Mouse (Mus musculus) splenic B cell, adult 2 months (primary cell): ENCODE data around the gene Gm20388.

Source experiments
- DNase-seq: peaks from one replicate; pipeline ENCODE4 v3.0.0-alpha.2; 2011; ENCODE audit warnings: low read depth, low spot score
- H3K27me3 ChIP-seq: 2 replicates; pipeline ENCODE4 v1.6.1; 2012; ENCODE audit warnings: mild to moderate bottlenecking, low read length, moderate library complexity, mixed read lengths; ENCODE audit not compliant: control insufficient read depth, poor library complexity, insufficient read depth, severe bottlenecking
- H3K36me3 ChIP-seq: 2 replicates; pipeline ENCODE4 v1.6.1; 2012; ENCODE audit warnings: mild to moderate bottlenecking, low read length, moderate library complexity, mixed read lengths; ENCODE audit not compliant: control insufficient read depth, poor library complexity, insufficient read depth, severe bottlenecking

The Gm20388 gene

DNA sequence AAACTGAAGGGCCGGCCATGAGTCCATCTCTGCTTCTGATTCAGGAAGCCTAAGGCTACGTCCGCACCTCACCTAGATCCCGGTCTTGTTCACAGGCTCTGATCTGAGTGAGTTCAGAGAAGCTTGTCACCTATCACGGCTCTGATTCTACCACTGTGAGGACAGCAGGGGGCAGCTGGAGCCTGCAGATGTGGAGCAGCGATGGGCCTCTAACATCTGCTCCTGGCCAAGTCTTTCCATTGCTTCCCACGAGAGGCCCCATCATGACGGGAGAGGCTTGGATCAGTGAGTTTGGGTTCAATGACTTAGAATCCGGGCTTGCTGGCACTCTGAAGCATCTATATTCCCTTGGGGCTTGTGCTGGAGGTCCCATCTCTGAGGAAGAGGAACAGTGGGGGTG is 1963.4 kb downstream of the Gm20388 start:
- H3K27me3 ChIP-seq = no peaks in the 10 kb centered on the region
- DNase-seq = peak; percentile 35
- no peaks in the 10 kb centered on the region for H3K36me3 ChIP-seq

- Histone ChIP-seq H3K36me3 (no peaks in the 10 kb centered on the region), H3K27me3 (no peaks in the 10 kb centered on the region)
- DNase-seq = no peak
Measured at GRCm38 (mm10) chr8:121875045-121875444, 1964.4 kb downstream of the Gm20388 start.

GRCm38 (mm10) chr8:121875517-121875916 is 1964.9 kb downstream of the Gm20388 start:
- Histone ChIP-seq H3K36me3 (no peaks in the 10 kb centered on the region), H3K27me3 (no peaks in the 10 kb centered on the region)
- no peak for DNase-seq

DNA sequence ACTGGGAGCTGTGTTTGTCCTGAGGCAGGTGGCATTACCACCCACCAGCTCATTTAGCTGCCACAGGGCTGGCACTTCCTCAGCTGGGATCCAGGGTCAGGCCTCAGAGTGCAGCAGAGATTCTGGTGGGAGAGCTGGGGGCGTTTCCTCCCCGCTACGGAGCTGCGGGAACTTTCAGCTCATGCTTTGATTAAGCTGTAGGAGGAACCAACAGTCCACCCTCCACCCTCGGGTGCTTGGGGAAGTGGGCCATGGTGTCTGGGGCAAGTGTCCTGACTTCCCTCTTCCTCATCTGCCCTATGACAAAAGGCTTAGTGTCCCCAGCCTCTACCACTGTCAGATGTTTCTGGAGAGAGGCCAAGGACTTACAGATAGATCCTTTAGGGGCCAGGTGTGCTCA is 1966.6 kb downstream of the Gm20388 start:
- peak; percentile 13 for DNase-seq
- no peaks in the 10 kb centered on the region for H3K27me3 ChIP-seq
- no peaks in the 10 kb centered on the region for H3K36me3 ChIP-seq

GRCm38 (mm10) chr8:121877828-121878480 is 1967.3 kb downstream of the Gm20388 start:
- DNase-seq = no peak
- Histone ChIP-seq H3K36me3 (no peaks in the 10 kb centered on the region), H3K27me3 (no peaks in the 10 kb centered on the region)

GRCm38 (mm10) chr8:121879712-121880111 is 1969.1 kb downstream of the Gm20388 start:
- no peaks in the 10 kb centered on the region for H3K36me3 ChIP-seq
- no peaks in the 10 kb centered on the region for H3K27me3 ChIP-seq

DNA sequence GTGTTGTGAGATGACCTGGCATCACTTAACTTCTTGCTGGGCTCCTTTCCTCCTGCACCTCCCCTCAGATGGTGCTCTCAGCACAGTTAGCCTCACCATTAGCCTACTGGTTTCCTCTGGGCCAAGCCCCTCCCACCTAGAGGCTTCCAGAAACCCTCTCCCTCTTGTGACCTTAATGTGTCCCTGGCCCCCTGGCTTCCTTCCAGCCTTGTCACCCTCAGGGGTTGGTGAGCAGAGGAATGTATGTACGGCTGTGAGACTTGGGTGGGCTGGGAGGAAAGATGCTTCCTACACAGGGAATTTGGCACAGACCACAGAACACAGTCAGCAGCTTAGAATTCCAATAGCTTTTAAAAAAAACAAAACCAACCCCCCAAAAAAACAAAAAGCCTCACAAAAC is 1970.2 kb downstream of the Gm20388 start:
- DNase-seq = no peak
- Histone ChIP-seq H3K36me3 (no peaks in the 10 kb centered on the region), H3K27me3 (no peaks in the 10 kb centered on the region)

More at GRCm38 (mm10) chr8:121879712-121880111, 1969.1 kb downstream of the Gm20388 start:
- no peak for DNase-seq

DNA sequence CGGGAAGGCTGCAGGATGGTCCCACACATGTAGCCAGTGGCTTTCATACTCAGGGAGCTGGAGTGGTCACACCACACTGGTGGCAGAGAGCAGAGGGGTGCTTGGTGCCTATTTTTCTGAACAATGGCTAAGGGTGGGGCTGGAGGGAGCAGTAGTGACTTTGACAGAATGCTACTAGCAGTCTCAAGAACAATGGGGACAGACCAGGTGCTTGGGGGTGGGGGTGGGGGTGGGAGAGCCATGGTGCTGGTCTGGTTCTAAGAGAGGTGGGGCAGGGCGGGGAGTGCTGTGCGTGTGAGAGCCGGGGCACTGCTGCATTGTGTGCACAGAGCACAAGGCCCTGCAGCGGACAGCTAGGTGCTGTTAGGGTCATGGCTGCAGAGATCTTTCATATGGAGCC is 1971.3 kb downstream of the Gm20388 start:
- Histone ChIP-seq H3K36me3 (no peaks in the 10 kb centered on the region), H3K27me3 (no peaks in the 10 kb centered on the region)
- DNase-seq = no peak

- no peaks in the 10 kb centered on the region for H3K27me3 ChIP-seq
- DNase-seq = no peak
- H3K36me3 ChIP-seq = no peaks in the 10 kb centered on the region
Measured at GRCm38 (mm10) chr8:121884181-121884580, 1973.5 kb downstream of the Gm20388 start.

GRCm38 (mm10) chr8:121885001-121885400 is 1974.4 kb downstream of the Gm20388 start:
- DNase-seq = no peak
- Histone ChIP-seq H3K36me3 (no peaks in the 10 kb centered on the region), H3K27me3 (no peaks in the 10 kb centered on the region)

- DNase-seq = no peak
Measured at GRCm38 (mm10) chr8:121885433-121885832, 1974.8 kb downstream of the Gm20388 start.

DNA sequence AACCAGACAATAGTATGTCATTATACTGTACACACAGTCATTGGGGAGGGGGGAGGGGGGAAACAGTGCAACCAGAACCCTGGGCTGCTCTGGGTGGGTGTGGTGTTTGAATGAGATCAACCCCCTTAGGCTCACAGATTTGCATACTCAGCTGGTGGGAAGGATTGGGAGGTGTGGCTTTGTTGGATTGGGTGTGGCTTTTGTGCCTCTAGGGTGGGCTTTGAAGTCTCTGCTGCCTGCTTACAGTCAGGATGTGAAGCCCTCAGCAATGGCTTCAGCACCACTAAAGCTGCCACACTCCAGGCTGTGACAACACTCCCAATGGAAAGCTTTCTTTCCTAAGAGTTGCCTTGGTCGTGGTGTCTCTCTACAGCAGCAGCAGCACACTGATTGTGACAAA is 1976.9 kb downstream of the Gm20388 start:
- no peak for DNase-seq
- H3K36me3 ChIP-seq = no peaks in the 10 kb centered on the region; the same call in 1 of the 2 replicates
- no peaks in the 10 kb centered on the region for H3K27me3 ChIP-seq

More at GRCm38 (mm10) chr8:121885433-121885832, 1974.8 kb downstream of the Gm20388 start:
- H3K27me3 ChIP-seq = no peaks in the 10 kb centered on the region
- H3K36me3 ChIP-seq = no peaks in the 10 kb centered on the region

GRCm38 (mm10) chr8:121889317-121889716 is 1978.7 kb downstream of the Gm20388 start:
- DNase-seq = no peak
- no peaks in the 10 kb centered on the region; the same call in 1 of the 2 replicates for H3K36me3 ChIP-seq
- no peaks in the 10 kb centered on the region for H3K27me3 ChIP-seq

DNA sequence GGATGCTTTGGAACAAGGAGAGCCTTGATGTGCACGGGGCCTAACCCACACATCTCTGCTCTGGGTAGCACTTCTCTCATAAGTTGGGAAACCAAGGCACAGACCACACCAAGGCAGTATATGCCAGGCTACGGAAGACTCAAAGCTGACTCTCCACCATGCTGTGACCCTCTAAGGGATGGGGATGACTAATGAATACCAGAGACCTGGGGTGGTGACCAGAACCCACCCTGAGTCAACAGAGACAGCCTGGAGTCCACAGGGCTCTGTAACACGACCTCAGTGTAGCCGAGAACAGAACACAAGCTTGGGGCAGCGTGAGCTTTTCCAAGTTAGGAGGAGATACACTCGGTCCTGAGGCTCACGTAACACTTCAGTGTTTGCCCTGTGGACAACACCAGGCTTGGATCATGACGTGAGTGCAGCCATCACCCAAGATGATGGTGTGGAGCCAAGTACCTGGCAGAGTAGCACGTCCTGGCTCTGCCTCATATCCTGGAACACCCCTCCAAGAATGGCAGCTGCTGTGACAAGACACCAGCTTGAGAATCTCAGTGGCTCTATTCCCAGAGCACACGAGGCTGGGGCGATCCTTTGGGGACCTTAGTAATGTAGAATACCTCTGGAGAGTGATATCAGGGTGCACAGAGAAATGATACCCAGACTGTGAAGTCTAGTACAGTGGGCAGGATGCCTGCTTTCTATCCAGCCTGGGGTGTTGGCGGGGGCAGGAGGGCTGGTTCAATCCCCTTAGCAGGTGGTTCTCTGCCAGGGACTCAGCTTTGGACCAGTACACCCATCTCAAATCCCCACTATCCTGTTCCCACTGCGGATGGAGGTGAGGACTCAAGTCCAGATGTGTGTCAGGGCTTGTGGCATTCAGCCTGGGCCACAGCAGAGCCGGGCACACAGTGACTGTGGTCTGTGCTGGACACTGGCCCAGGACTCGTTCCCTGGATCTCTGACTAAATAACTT is 1979.5 kb downstream of the Gm20388 start:
- Histone ChIP-seq H3K36me3 (no peaks in the 10 kb centered on the region; the same call in 1 of the 2 replicates), H3K27me3 (no peaks in the 10 kb centered on the region)
- no peak for DNase-seq

- no peak for DNase-seq
- no peaks in the 10 kb centered on the region; the same call in 1 of the 2 replicates for H3K36me3 ChIP-seq
- H3K27me3 ChIP-seq = no peaks in the 10 kb centered on the region
Measured at GRCm38 (mm10) chr8:121892875-121893274, 1982.2 kb downstream of the Gm20388 start.
